Mouse (Mus musculus) left cerebral cortex, adult 8-10 months (tissue): ENCODE measurements around the gene Stim2. TPM values are rescaled to one million over a fixed set of nuclear protein-coding genes. Genes with fewer than 3 reads are reported as not detected.
A peak's percentile ranks its signal among the peaks of the same experiment; 100 is the strongest.

Source experiments
- DNase-seq, 2 experiments: peaks; one replicate each; pipeline ENCODE4 v3.0.0; 2022; ENCODE audit warnings: low spot score in 2 of 2
- total RNA-seq, 4 experiments: library from RNA; stranded (reverse); gene quantifications; 2 replicates each; pipeline ENCODE4 v1.2.4; 2022

Gene Stim2
- 10 to 100 TPM; 73.6 to 84.1 (median 77.8) TPM for total RNA-seq

GRCm38 (mm10) chr5:53998146-53998742 is at the start of gene Stim2:
Gene Stim2, plus strand, starts transcription at chr5:53998499.
- DNase-seq: peak; percentile 77 to 94

GRCm38 (mm10) chr5:53948606-53949266 is 49.6 kb upstream of the Stim2 start:
- DNase-seq: no peak

GRCm38 (mm10) chr5:53950189-53950588 is 48.1 kb upstream of the Stim2 start:
- DNase-seq: no peak

- no peak for DNase-seq
Measured at GRCm38 (mm10) chr5:53953216-53953615, 45.1 kb upstream of the Stim2 start.

GRCm38 (mm10) chr5:53953797-53954196 is 44.5 kb upstream of the Stim2 start:
- DNase-seq: no peak

- no peak for DNase-seq
Measured at GRCm38 (mm10) chr5:53955966-53956365, 42.3 kb upstream of the Stim2 start.

GRCm38 (mm10) chr5:53956396-53957314 is 41.6 kb upstream of the Stim2 start:
- DNase-seq: no peak

- no peak for DNase-seq
Measured at GRCm38 (mm10) chr5:53957348-53957747, 41.0 kb upstream of the Stim2 start.

GRCm38 (mm10) chr5:53961229-53961628 is 37.1 kb upstream of the Stim2 start:
- no peak for DNase-seq

GRCm38 (mm10) chr5:53961830-53962515 is 36.3 kb upstream of the Stim2 start:
- DNase-seq: no peak

- no peak for DNase-seq
Measured at GRCm38 (mm10) chr5:53965656-53966055, 32.6 kb upstream of the Stim2 start.

- DNase-seq: no peak
Measured at GRCm38 (mm10) chr5:53967560-53967959, 30.7 kb upstream of the Stim2 start.

- no peak for DNase-seq
Measured at GRCm38 (mm10) chr5:53970178-53970577, 28.1 kb upstream of the Stim2 start.

GRCm38 (mm10) chr5:53971201-53971600 is 27.1 kb upstream of the Stim2 start:
- no peak for DNase-seq

- DNase-seq: no peak
Measured at GRCm38 (mm10) chr5:53972905-53973304, 25.4 kb upstream of the Stim2 start.

- no peak for DNase-seq
Measured at GRCm38 (mm10) chr5:53976497-53976896, 21.8 kb upstream of the Stim2 start.

- no peak for DNase-seq
Measured at GRCm38 (mm10) chr5:53977060-53977459, 21.2 kb upstream of the Stim2 start.

- DNase-seq: no peak
Measured at GRCm38 (mm10) chr5:53983358-53983757, 14.9 kb upstream of the Stim2 start.

- no peak for DNase-seq
Measured at GRCm38 (mm10) chr5:53985632-53986031, 12.7 kb upstream of the Stim2 start.

- DNase-seq: no peak
Measured at GRCm38 (mm10) chr5:53987496-53987895, 10.8 kb upstream of the Stim2 start.

GRCm38 (mm10) chr5:53988053-53988452 is 10.2 kb upstream of the Stim2 start:
- DNase-seq: no peak

GRCm38 (mm10) chr5:53992616-53993015 is 5.7 kb upstream of the Stim2 start:
- DNase-seq: peak in 1 of 2 experiments; percentile 79
